Mouse (Mus musculus) MEL (cell line): Measurements from ENCODE around the gene Calm4.

ENCODE experiments used
- CTCF ChIP-seq, 3 experiments: IDR thresholded peaks in 2 of 3; conservative IDR thresholded peaks in 1 of 3; 2 replicates each; pipeline ENCODE4 v1.5.1; 2011 to 2012; ENCODE audit warnings: low read length in 3 of 3, low read depth in 2 of 3, mild to moderate bottlenecking in 2 of 3, improper control_type of control experiment in 1 of 3, inconsistent platforms in 1 of 3, mixed read lengths in 1 of 3, moderate library complexity in 1 of 3; ENCODE audit not compliant: control insufficient read depth in 1 of 3, insufficient read depth in 1 of 3, poor library complexity in 1 of 3, severe bottlenecking in 1 of 3
- GABPA ChIP-seq: IDR thresholded peaks from 2 replicates; pipeline ENCODE4 v1.6.1; 2012; ENCODE audit warnings: low read depth, mild to moderate bottlenecking, inconsistent platforms, low read length, improper control_type of control experiment, moderate library complexity
- MAFK ChIP-seq: IDR thresholded peaks from 2 replicates; pipeline ENCODE4 v1.6.1; 2011; ENCODE audit warnings: low read depth, mild to moderate bottlenecking, low read length, improper control_type of control experiment, borderline replicate concordance
- POLR2A ChIP-seq, 2 experiments: IDR thresholded peaks; 2 replicates each; pipeline ENCODE4 v1.6.1; 2011 to 2012; ENCODE audit warnings: low read length in 2 of 2, mild to moderate bottlenecking in 2 of 2, control low read depth in 1 of 2, improper control_type of control experiment in 1 of 2, low read depth in 1 of 2, moderate library complexity in 1 of 2; ENCODE audit not compliant: control insufficient read depth in 1 of 2, insufficient read depth in 1 of 2, poor library complexity in 1 of 2
- RCOR1 ChIP-seq: IDR thresholded peaks from 2 replicates; pipeline ENCODE4 v1.6.1; 2012; ENCODE audit warnings: low read depth, mild to moderate bottlenecking, inconsistent platforms, low read length, improper control_type of control experiment
- TCF12 ChIP-seq: IDR thresholded peaks from 2 replicates; pipeline ENCODE4 v1.6.1; 2014; ENCODE audit warnings: low read depth, mild to moderate bottlenecking, inconsistent platforms, low read length, improper control_type of control experiment, moderate library complexity
- UBTF ChIP-seq: IDR thresholded peaks from 2 replicates; pipeline ENCODE4 v1.6.1; 2012; ENCODE audit warnings: low read depth, mild to moderate bottlenecking, inconsistent platforms, low read length, improper control_type of control experiment, moderate library complexity, borderline replicate concordance; ENCODE audit not compliant: insufficient read depth

DNA sequence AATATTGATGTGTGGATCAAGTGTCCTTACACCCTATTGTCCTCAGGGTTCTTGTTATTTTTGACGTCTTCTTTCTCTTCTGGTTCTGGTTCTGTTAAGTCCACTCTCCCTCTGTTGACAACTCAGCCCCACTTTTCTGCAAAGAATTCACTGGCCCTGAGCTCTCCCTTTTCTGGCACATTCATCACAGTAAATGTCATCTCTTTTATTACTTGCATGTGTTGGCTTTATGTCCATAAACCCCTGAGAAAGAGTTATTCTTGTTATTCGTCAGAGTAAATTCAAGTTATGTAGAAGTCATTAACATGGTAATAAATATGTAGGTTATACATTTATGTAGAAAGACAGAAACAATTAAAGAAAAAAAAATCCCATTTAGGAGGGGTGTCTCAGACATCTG is 48.0 kb upstream of the Calm4 start:
- no peak for TF ChIP-seq CTCF (IDR thresholded peaks at IDR 0.05 in 2 of 3, conservative IDR thresholded peaks at IDR 0.05 in 1 of 3; ENCODE audit: control insufficient read depth in 1 of 3, insufficient read depth in 1 of 3, low read depth in 2 of 3, low read length in 3 of 3, poor library complexity in 1 of 3, severe bottlenecking in 1 of 3)
- no peak for TF ChIP-seq TCF12
- TF ChIP-seq POLR2A (IDR thresholded peaks at IDR 0.05; ENCODE audit: control insufficient read depth in 1 of 2, insufficient read depth in 1 of 2, low read depth in 1 of 2, low read length in 2 of 2, poor library complexity in 1 of 2), result no peak
- no peak for TF ChIP-seq UBTF
- TF ChIP-seq GABPA, result no peak
- TF ChIP-seq MAFK, result no peak
- no peak for TF ChIP-seq RCOR1
